Mouse (Mus musculus): ENCODE results near the gene Cyp2d10.

The Cyp2d10 gene

DNA sequence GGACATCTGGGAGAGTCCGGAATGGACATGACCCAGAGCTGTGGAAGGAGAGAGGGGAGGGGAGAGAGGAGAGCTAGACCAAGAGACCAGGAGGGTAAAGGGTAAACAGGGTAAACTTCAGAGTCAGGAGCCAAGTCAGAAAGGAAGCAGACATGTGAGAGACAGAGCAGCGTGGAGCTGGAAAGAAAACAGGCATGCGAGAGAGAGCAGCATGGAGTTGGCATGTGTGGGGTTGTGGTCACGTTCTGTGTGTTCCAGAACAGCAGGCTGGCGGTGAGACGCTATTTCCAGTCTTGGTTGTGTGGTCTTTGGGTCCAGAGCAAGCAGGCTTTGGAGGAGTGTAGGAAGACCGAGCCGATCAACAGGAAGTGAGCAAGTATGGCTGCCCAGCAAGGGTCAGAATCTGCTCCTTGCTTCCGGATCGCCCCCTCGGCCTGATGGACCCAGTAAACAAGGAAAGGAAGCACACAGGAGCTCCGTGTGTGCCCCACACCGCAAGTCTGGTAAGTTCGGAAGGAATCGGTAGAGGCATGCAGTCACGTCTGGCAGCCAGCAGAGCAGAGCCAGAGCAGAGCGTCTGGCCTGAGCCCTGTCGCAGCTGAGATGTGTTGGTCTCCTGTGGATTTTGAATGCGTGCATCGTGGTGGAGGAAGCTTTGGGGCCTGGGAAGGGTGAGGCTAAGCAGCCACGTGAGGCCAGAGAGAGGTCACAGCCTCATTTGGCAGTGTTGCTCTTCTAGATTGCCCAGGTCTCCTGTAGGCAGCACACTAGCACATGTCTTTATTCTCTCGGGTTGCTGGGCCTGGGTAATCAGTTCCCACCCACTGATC is 48.3 kb downstream of the Cyp2d10 start:
- DNase-seq (ENCODE audit: low spot score) = no peak

DNA sequence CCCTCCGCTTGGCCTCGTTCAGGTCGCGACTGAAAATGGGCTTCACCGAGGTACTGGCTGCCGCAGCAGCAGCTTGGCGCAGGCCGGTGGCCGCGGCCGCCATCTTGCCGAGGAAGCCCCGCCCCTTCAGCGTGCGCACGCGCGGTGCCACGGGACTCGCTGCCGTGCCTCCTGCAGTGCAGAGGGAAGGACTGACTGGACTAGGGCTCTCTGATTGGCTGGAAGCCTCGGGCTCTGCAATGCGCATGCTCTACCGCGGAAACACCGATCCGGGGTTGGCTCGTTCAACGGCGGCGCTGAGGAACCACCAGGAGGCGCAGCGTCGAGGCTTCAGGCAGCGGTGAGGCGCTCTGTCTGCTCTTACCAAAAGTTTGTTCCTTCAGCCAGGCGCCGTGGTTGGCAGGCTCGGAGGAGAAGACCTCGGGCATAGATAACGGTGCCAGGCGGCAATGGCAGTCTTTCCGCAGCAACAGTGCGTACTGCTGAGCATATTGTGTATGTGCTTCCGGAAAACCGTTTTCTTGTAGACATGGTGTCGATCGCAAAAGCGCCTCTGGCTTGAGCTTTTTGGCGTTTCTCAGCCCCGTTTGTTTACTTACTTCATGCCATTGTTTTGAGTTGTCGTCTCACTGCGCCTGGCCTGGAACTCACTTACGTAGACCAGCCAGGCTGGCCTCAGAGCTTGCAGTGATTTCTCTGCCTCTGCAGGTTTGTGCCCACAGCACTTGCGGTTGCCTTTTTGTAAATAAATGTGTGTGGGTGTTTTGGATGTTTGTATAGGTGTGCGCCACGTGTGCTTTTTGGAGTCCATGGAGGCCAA is 52.7 kb downstream of the Cyp2d10 start, which contains the start of gene Ndufa6:
Ndufa6 (minus strand) TSS at position 197 of the 820 bp plus-strand sequence.
- DNase-seq (ENCODE audit: low spot score) = peak; percentile 98

DNA sequence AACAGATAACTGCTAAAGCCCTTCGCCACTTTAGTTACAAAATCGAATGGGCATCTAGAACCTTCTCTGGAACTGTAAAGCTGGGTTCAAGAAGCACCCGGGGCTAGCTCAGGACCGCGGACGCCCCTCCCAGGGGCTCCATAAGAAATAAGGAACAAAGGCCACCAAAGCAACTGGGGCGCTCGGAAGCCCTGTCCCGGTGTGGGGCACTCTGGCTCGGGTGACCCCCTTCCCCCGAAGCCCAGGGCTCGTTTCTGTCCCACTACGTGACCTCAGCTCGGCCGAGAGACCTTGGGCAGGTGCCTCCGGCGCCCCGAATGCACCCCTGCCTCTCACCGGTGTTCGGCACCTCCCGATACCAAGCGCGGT is 53.3 kb downstream of the Cyp2d10 start:
- no peak for DNase-seq (ENCODE audit: low spot score)

DNA sequence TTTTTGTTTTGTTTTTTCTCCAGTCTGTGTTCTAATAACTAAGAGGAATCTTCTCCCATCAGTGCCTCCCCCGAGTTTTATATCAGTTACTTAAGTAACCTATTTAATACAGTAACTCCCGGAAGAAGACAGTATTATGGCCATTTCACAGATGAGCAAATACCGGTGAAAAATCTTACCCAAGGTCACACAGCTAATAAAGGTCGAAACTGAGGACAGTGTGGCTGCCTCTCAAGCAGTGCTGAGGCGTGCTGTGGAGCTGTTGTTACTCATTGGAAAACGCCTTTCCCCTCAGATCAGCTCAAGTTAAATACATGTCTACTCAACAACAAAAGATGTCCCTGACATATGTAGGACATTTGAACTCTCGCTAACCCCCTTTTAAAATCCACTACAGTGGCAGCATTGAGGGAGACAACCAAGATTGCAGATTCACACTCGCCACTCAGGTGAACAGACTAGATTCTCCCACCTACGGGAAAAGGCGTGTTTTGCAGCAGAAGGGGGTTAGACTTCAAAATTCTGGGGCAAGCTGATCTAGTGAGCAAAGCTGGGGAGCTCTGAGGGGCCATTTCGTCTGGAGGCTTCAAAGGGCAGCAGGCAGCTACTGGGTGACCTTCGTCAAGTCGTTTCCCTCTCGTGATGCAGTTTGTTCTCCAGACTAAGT is 53.8 kb downstream of the Cyp2d10 start:
- DNase-seq (ENCODE audit: low spot score) = no peak
